Mouse (Mus musculus) heart, embryonic 16.5 days (tissue): ENCODE measurements around the gene Pappa. TPM values are rescaled to one million over a fixed set of nuclear protein-coding genes. Genes with fewer than 3 reads are reported as not detected.

ENCODE experiments used
- ATAC-seq: fragments of 200-750 bp; cut with Nextera tagmentation; replicated peaks from 2 replicates; pipeline ENCODE4 v1.8.0; 2017; ENCODE audit warnings: moderate number of reproducible peaks; ENCODE audit not compliant: insufficient read depth, low FRiP score; ENCODE audit errors: extremely low read depth
- H3K27ac ChIP-seq: fragments of 300-500 bp; sonication (generic); 2 replicates; pipeline ENCODE4 v1.5.1; 2014; ENCODE audit warnings: mild to moderate bottlenecking, low read length, control low read depth, moderate library complexity
- H3K27me3 ChIP-seq: fragments of 300-500 bp; sonication (generic); 2 replicates; pipeline ENCODE4 v1.6.1; 2014; ENCODE audit warnings: low read length, mixed read lengths; ENCODE audit not compliant: control insufficient read depth, insufficient read depth
- H3K36me3 ChIP-seq: fragments of 300-500 bp; sonication (generic); 2 replicates; pipeline ENCODE4 v1.6.1; 2014; ENCODE audit not compliant: control insufficient read depth, insufficient read depth
- H3K4me1 ChIP-seq: fragments of 300-500 bp; sonication (generic); 2 replicates; pipeline ENCODE4 v1.6.1; 2014; ENCODE audit warnings: low read length, mixed read lengths; ENCODE audit not compliant: control insufficient read depth, insufficient read depth
- H3K4me2 ChIP-seq: fragments of 300-500 bp; sonication (generic); 2 replicates; pipeline ENCODE4 v1.6.1; 2014; ENCODE audit warnings: low read depth, mild to moderate bottlenecking, control low read depth, low read length
- H3K4me3 ChIP-seq: fragments of 300-500 bp; sonication (generic); 2 replicates; pipeline ENCODE4 v1.5.1; 2014; ENCODE audit warnings: mild to moderate bottlenecking, control low read depth, low read length
- H3K9ac ChIP-seq: fragments of 300-500 bp; sonication (generic); 2 replicates; pipeline ENCODE4 v1.6.1; 2014; ENCODE audit warnings: low read length, control low read depth
- H3K9me3 ChIP-seq: fragments of 300-500 bp; sonication (generic); replicated peaks from 2 replicates; pipeline ENCODE4 v1.6.1; 2016; ENCODE audit warnings: low read length; ENCODE audit not compliant: control insufficient read depth
- WGBS: fragments of 180-500 bp; shearing (Covaris S2); extraction: QIAGEN DNeasy Blood & Tissue Kit; methylation state at CpG from one replicate; pipeline ENCODE4 v1.1.7; 2014; 5-methylcytosine and 5-hydroxymethylcytosine counted together
- polyA plus RNA-seq: library from polyadenylated mRNA; unstranded; fragments of >200 nt; fragmentation: Nextera tagmentation; extraction: Ambion mirVana; gene quantifications from 2 replicates; pipeline ENCODE4 v1.2.1, GENCODE M21; 2015

The Pappa gene
- polyA plus RNA-seq, 1 experiment from 2014 or later = 0.35 TPM

- Histone ChIP-seq H3K27me3 (no peaks in the 10 kb centered on the region), H3K36me3 (no peaks in the 10 kb centered on the region), H3K4me2 (no peak overlapping the region), H3K4me3 (no peak overlapping the region), H3K4me1 (no peaks in the 10 kb centered on the region), H3K9ac (no peak overlapping the region), H3K27ac (no peak overlapping the region), H3K9me3 (no peaks in the 10 kb centered on the region; the same call in 1 of the 2 replicates)
- WGBS = 70% methylated on average over 1 of the region's 1 CpGs
- no peak for ATAC-seq
These were observed 249.9 kb downstream of the Pappa start for GRCm38 (mm10) chr4:65373841-65374240.

GRCm38 (mm10) chr4:65376571-65376970, 252.6 kb downstream of the Pappa start:
- Histone ChIP-seq H3K27me3 (no peaks in the 10 kb centered on the region), H3K9ac (no peak overlapping the region), H3K4me1 (no peaks in the 10 kb centered on the region), H3K27ac (no peak overlapping the region), H3K4me2 (no peak overlapping the region), H3K36me3 (no peaks in the 10 kb centered on the region), H3K9me3 (no peaks in the 10 kb centered on the region), H3K4me3 (no peak overlapping the region)
- ATAC-seq = no peak
- 86% methylated on average over 2 of the region's 2 CpGs for whole genome bisulfite sequencing

GRCm38 (mm10) chr4:65379461-65379860, 255.5 kb downstream of the Pappa start:
- Histone ChIP-seq H3K4me2 (no peak overlapping the region), H3K9ac (no peak overlapping the region), H3K9me3 (no peaks in the 10 kb centered on the region), H3K27ac (no peak overlapping the region), H3K36me3 (no peaks in the 10 kb centered on the region), H3K27me3 (no peaks in the 10 kb centered on the region), H3K4me3 (no peak overlapping the region), H3K4me1 (no peaks in the 10 kb centered on the region)
- no peak for ATAC-seq
- 81% methylated on average over 4 of the region's 4 CpGs for WGBS

GRCm38 (mm10) chr4:65383070-65383469, 259.1 kb downstream of the Pappa start:
- no peak overlapping the region for H3K9ac ChIP-seq
- no peaks in the 10 kb centered on the region for H3K9me3 ChIP-seq
- no peaks in the 10 kb centered on the region for H3K27me3 ChIP-seq
- H3K4me3 ChIP-seq = no peak overlapping the region
- no peaks in the 10 kb centered on the region for H3K4me1 ChIP-seq
- no peak for ATAC-seq
- no peaks in the 10 kb centered on the region for H3K36me3 ChIP-seq
- H3K27ac ChIP-seq = no peak overlapping the region
- 75% methylated on average over 4 of the region's 4 CpGs for WGBS
- no peak overlapping the region for H3K4me2 ChIP-seq

- no peaks in the 10 kb centered on the region for H3K9me3 ChIP-seq
- no peaks in the 10 kb centered on the region for H3K4me1 ChIP-seq
- no peak overlapping the region for H3K27ac ChIP-seq
- no peak overlapping the region for H3K9ac ChIP-seq
- ATAC-seq = no peak
- no peaks in the 10 kb centered on the region for H3K27me3 ChIP-seq
- WGBS = 70% methylated on average over 4 of the region's 4 CpGs
- no peak overlapping the region for H3K4me2 ChIP-seq
- no peaks in the 10 kb centered on the region for H3K36me3 ChIP-seq
- no peak overlapping the region for H3K4me3 ChIP-seq
These were observed 267.0 kb downstream of the Pappa start for GRCm38 (mm10) chr4:65391001-65391400.

- Histone ChIP-seq H3K9ac (no peak overlapping the region), H3K36me3 (no peaks in the 10 kb centered on the region), H3K27me3 (no peaks in the 10 kb centered on the region), H3K9me3 (no peaks in the 10 kb centered on the region), H3K4me1 (no peaks in the 10 kb centered on the region), H3K27ac (no peak overlapping the region), H3K4me3 (no peak overlapping the region), H3K4me2 (no peak overlapping the region)
- ATAC-seq = no peak
- WGBS = 55% methylated on average over 3 of the region's 3 CpGs
These were observed 272.8 kb downstream of the Pappa start for GRCm38 (mm10) chr4:65396806-65397205.

- Histone ChIP-seq H3K4me1 (no peaks in the 10 kb centered on the region), H3K36me3 (no peaks in the 10 kb centered on the region), H3K27me3 (no peaks in the 10 kb centered on the region), H3K4me3 (no peak overlapping the region), H3K27ac (no peak overlapping the region), H3K4me2 (no peak overlapping the region), H3K9me3 (no peaks in the 10 kb centered on the region), H3K9ac (no peak overlapping the region)
- WGBS = 56% methylated on average over 4 of the region's 4 CpGs
- no peak for ATAC-seq
These were observed 275.5 kb downstream of the Pappa start for GRCm38 (mm10) chr4:65399457-65399856.

GRCm38 (mm10) chr4:65402286-65402685, 278.3 kb downstream of the Pappa start:
- no peaks in the 10 kb centered on the region for H3K36me3 ChIP-seq
- no peak overlapping the region for H3K9ac ChIP-seq
- WGBS = 79% methylated on average over 5 of the region's 5 CpGs
- H3K4me3 ChIP-seq = no peak overlapping the region
- no peak overlapping the region for H3K27ac ChIP-seq
- H3K9me3 ChIP-seq = no peaks in the 10 kb centered on the region
- no peaks in the 10 kb centered on the region for H3K27me3 ChIP-seq
- H3K4me2 ChIP-seq = no peak overlapping the region
- no peak for ATAC-seq
- no peaks in the 10 kb centered on the region for H3K4me1 ChIP-seq

GRCm38 (mm10) chr4:65402836-65403634, 279.1 kb downstream of the Pappa start:
- Histone ChIP-seq H3K9me3 (no peaks in the 10 kb centered on the region), H3K27ac (no peak overlapping the region), H3K27me3 (no peaks in the 10 kb centered on the region), H3K9ac (no peak overlapping the region), H3K4me3 (no peak overlapping the region), H3K4me1 (no peaks in the 10 kb centered on the region), H3K36me3 (no peaks in the 10 kb centered on the region), H3K4me2 (no peak overlapping the region)
- peak; percentile 58 for ATAC-seq
- 56% methylated on average over 6 of the region's 6 CpGs for WGBS
